17 mouse cellular contexts compared by ENCODE assay signal in the genomic region with DNA sequence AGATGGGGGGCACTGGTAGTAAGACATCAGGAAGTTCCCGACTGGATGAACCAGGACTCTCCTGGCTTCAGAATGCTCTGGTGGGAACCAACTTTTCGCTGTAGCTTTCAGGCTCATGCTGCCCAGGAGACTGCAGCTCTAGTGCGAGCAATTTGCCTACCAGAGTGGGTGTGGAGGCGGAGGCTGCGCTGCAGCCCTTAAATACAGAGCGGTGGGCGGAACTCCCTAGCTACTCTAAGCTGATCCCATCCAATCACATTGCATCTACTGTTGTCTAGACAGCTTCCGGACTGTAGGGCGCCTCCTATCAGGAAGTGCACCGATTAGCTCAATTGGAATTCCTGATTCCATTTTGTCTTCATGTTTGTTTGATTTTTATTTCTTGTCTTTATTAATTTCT.
"Had no signal": no experiment of that assay in that cellular context is flagged by ENCODE, and none has a peak within 500 bp of the region (broad histone marks: within the 10 kb centered on the region; RNA-seq: fewer than 3 reads in every experiment).

No protein-coding gene starts in this region.

- H3K4me3 ChIP-seq: midbrain, embryonic 10.5 days; midbrain, embryonic 12.5 days; myocyte; neural tube, embryonic 13.5 days; neural tube, embryonic 15.5 days; stomach, embryonic 15.5 days had no signal

- H3K36me3 ChIP-seq: midbrain, embryonic 10.5 days; midbrain, embryonic 12.5 days; neural tube, embryonic 13.5 days; neural tube, embryonic 15.5 days; stomach, embryonic 15.5 days had no signal

- H3K27ac ChIP-seq: liver, embryonic 14.5 days; midbrain, embryonic 10.5 days; midbrain, embryonic 12.5 days; neural tube, embryonic 13.5 days; neural tube, embryonic 15.5 days; stomach, embryonic 15.5 days; stomach, postnatal 0 days had no signal

- H3K27me3 ChIP-seq: midbrain, embryonic 12.5 days; neural tube, embryonic 13.5 days; neural tube, embryonic 15.5 days; stomach, embryonic 15.5 days had no signal

- DNase-seq: lung, adult 18-20 months; lung, embryonic 14.5 days; lung, postnatal 10 days; lung, postnatal 4 days; midbrain, embryonic 14.5 days; right cerebral cortex, postnatal 14 days; thymus, adult 18-20 months; thymus, postnatal 14 days; thymus, postnatal 36 days had no signal

- H3K4me1 ChIP-seq: midbrain, embryonic 10.5 days; midbrain, embryonic 12.5 days; neural tube, embryonic 13.5 days; neural tube, embryonic 15.5 days; stomach, embryonic 15.5 days had no signal
